Mouse (Mus musculus) activated CD4-positive, CD25-positive, alpha-beta regulatory T cell, adult 4 months (primary cell): ENCODE measurements at regions not wholly inside any gene's neighbourhood (a gene's known extent, or its start where the extent isn't known, plus 50 kb on each side); places are given as distances from the start of the nearest gene placed in this dataset.

Experiments used
- ATAC-seq: one replicate; pipeline ENCODE4 v1.8.0; 2017

- ATAC-seq: no peak
Observed at GRCm38 (mm10) chr9:120869432-120870081, 59.5 kb upstream of the Ctnnb1 start.

DNA sequence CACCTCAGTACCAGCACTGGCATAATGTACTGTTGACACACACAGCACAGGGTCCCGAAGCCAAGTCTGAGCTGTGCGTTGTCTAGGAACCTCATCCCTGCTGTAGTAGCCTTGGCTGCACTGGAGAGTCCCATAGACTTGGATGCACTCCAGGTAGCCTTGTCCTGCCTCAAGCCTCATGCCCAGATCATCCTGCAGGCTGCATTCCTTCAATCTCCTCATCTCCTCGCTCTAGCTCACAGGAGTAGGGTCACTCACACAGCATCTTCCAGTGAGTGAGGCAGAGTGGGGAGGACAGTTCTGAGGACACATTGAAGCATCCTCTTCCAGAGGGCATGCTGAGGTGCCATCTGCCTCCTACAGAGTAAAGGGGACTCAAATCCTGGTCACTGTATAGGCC is 55.7 kb upstream of the Ctnnb1 start:
- ATAC-seq: no peak

DNA sequence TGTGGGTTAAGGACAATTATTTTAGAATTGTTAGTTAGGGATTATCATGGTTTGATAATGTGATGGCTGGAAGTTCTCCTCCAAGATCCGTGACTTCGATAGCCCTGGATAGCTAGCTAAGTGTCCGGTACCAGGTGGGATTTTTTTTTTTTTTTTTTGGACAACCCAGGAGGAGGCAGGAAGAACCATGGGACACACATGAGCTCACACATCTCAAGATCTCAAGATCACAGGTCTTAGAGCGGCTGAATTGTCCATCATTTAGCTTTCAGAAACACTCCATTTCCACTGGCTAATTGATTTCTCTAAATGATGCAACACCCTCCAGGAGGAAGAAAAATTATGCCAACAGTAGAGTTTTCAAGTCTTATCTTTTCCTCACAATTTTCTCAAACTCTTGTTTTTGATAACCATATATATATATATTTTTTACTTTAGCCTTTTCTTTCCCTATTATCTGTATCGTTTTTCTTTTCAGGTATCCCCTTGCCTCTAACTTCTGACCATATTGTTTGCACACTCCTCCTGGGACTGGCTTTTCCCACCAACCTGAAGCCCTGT is 54.5 kb upstream of the Ctnnb1 start:
- no peak for ATAC-seq

DNA sequence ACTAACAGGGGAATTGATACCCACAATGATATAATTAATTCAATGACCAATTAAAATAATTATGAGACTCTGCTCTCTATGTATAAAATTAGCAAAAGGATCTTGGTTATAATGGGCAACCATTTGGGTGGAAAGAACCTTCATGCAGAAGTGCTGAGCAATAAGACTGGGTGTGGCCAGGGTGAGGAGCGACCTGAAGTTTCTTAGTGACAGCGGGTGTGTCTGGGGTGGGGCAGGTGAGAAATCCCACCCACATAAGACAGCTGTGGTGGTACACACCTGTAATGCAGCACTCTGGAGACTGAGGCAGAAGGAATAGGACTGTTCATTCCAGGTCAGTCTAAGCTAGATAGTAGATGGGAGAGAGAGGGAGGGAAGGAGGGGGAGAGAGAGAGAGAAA is 51.9 kb upstream of the Ctnnb1 start:
- no peak for ATAC-seq
